Mouse (Mus musculus) embryonic stem cell, embryonic (primary cell): ENCODE data around the gene Pnkp.

Experiments used
- CTCF ChIA-PET, 4 experiments: fragments of 300-600 bp in 2 of 4; fragments of 350-600 bp in 2 of 4; sonication (Branson Sonifier 250); formaldehyde crosslinking; loops; one replicate each; lab custom pipeline; 2022; ENCODE audit warnings: inconsistent platforms in 2 of 4; lab: Charles Lee
- POLR2A ChIA-PET, 4 experiments: fragments of 300-600 bp in 2 of 4; fragments of 350-600 bp in 2 of 4; sonication (Branson Sonifier 250); formaldehyde crosslinking; loops; one replicate each; lab custom pipeline; 2022; ENCODE audit warnings: antibody characterized with exemption in 4 of 4, inconsistent platforms in 1 of 4; lab: Charles Lee

Pnkp gene

DNA sequence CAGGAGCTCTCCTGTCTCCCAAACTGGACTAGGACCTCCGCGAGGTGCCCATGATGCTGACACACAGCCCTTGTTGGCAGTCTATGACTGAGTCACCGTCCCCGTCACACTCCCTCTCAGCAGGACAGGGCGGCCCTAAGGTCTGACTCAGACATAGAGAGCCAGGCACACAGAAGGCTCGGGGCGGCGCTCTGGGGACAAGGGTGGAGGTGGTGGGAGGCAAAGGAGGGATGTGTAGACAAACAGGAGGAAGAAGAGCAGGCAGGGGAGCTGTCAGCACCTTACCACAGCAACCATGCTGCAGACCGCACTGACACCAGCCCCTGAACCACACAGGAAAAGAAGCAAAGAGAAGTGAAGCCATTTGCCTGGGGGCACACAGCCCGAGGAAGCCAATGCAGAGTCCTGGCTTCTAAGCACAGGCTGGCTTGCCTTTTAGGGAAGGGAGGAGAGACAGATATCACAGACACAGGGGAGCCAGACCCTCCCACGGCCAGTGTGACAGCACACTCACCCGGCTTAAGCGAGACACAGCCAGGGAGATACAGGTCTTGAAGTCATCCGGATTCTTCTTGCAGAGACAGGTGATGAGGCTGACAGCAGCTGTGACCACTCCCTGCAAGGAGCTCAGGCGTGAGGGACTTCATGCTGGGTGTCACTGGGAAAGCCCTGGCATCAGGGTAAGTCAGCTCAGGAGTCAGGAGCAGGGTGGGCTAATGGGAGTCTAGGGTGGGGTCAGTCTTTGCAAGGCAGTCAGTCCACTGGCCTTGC lies 52.0 kb downstream of the Pnkp start:
- CTCF ChIA-PET, result interaction anchor here in 1 of 4 experiments (0.5 kb wide), 1 partner anchor 205 kb away, joined by 4 read pairs; no protein-coding TSS in a partner anchor
- POLR2A ChIA-PET, result interaction anchor here in 2 of 4 experiments (0.6 to 2.2 kb wide), 6 partner anchors 11 to 266 kb away, joined by 3 to 9 read pairs (median 4); no protein-coding TSS in a partner anchor
